Mouse (Mus musculus) liver, embryonic 11.5 days (tissue): ENCODE measurements around the gene Clip2. TPM values are rescaled to one million over a fixed set of nuclear protein-coding genes. Genes with fewer than 3 reads are reported as not detected.

Source experiments
- ATAC-seq: fragments of 200-750 bp; cut with Nextera tagmentation; replicated peaks from 2 replicates; pipeline ENCODE4 v1.8.0; 2017; ENCODE audit warnings: moderate number of reproducible peaks, mild to moderate bottlenecking, moderate TSS enrichment, moderate library complexity; ENCODE audit not compliant: low FRiP score
- DNase-seq: peaks from one replicate; pipeline ENCODE4 v3.0.0-alpha.2; 2017; ENCODE audit warnings: low spot score
- H3K27ac ChIP-seq: fragments of 300-500 bp; sonication (generic); 2 replicates; pipeline ENCODE4 v1.5.1; 2014; ENCODE audit warnings: mild to moderate bottlenecking, low read depth, low read length, control low read depth
- H3K27me3 ChIP-seq: fragments of 300-500 bp; sonication (generic); replicated peaks from 2 replicates; pipeline ENCODE4 v1.6.1; 2014; ENCODE audit warnings: low read length, mixed read lengths; ENCODE audit not compliant: control insufficient read depth, insufficient read depth
- H3K36me3 ChIP-seq: fragments of 300-500 bp; sonication (generic); 2 replicates; pipeline ENCODE4 v1.6.1; 2014; ENCODE audit warnings: mild to moderate bottlenecking, low read length, moderate library complexity, mixed read lengths; ENCODE audit not compliant: control insufficient read depth, insufficient read depth
- H3K4me1 ChIP-seq: fragments of 300-500 bp; sonication (generic); replicated peaks from 2 replicates; pipeline ENCODE4 v1.6.1; 2014; ENCODE audit warnings: low read length, mixed read lengths; ENCODE audit not compliant: control insufficient read depth, insufficient read depth
- H3K4me2 ChIP-seq: fragments of 300-500 bp; sonication (generic); 2 replicates; pipeline ENCODE4 v1.6.1; 2014; ENCODE audit warnings: mild to moderate bottlenecking, control low read depth, moderate library complexity
- H3K4me3 ChIP-seq: fragments of 300-500 bp; sonication (generic); 2 replicates; pipeline ENCODE4 v1.5.1; 2014; ENCODE audit warnings: low read depth, low read length, control low read depth
- H3K9ac ChIP-seq: fragments of 300-500 bp; sonication (generic); 2 replicates; pipeline ENCODE4 v1.6.1; 2014; ENCODE audit warnings: low read depth, low read length, control low read depth
- H3K9me3 ChIP-seq: fragments of 300-500 bp; sonication (generic); 2 replicates; pipeline ENCODE4 v1.6.1; 2016; ENCODE audit warnings: low read length, inconsistent platforms, mixed read lengths; ENCODE audit not compliant: control insufficient read depth
- WGBS: fragments of 180-500 bp; shearing (Covaris S2); extraction: QIAGEN DNeasy Blood & Tissue Kit; methylation state at CpG from one replicate; pipeline ENCODE4 v1.1.7; 2014; 5-methylcytosine and 5-hydroxymethylcytosine counted together
- polyA plus RNA-seq: library from polyadenylated mRNA; unstranded; fragments of >200 nt; fragmentation: Nextera tagmentation; extraction: Ambion mirVana; gene quantifications from 2 replicates; pipeline ENCODE4 v1.2.1, GENCODE M21; 2014

The Clip2 gene
- polyA plus RNA-seq, 1 experiment from 2014 or later, result 1.7 TPM

DNA sequence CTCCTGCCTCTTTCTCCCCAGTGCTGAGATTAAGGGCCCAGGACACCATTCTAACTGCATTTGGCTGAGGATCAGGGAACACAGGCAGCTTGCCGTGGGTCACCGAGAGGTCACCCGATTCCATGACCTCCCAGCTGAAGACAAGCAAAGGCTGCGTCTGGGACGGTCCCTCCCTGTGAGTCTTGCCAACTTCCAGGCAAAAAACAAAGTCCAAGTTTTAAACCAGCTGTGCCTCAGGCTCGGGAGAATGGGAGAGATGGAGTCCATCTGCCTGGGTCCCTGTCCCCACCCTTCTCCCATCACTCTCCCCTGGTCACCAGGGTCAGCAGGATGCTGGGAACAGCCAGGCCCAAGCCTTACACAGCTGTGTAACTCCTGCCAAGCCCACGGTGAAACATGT is 10.6 kb downstream of the Clip2 start:
- peaks cover 14% of the 10 kb centered on the region for H3K4me1 ChIP-seq
- no peak overlapping the region for H3K27ac ChIP-seq
- H3K4me3 ChIP-seq, result no peak overlapping the region
- DNase-seq, result no peak
- H3K27me3 ChIP-seq, result no peaks in the 10 kb centered on the region
- WGBS, result 57% methylated on average over 7 of the region's 7 CpGs
- no peaks in the 10 kb centered on the region for H3K9me3 ChIP-seq
- H3K4me2 ChIP-seq, result no peak overlapping the region
- no peaks in the 10 kb centered on the region; the same call in 1 of the 2 replicates for H3K36me3 ChIP-seq
- no peak for ATAC-seq
- no peak overlapping the region for H3K9ac ChIP-seq

DNA sequence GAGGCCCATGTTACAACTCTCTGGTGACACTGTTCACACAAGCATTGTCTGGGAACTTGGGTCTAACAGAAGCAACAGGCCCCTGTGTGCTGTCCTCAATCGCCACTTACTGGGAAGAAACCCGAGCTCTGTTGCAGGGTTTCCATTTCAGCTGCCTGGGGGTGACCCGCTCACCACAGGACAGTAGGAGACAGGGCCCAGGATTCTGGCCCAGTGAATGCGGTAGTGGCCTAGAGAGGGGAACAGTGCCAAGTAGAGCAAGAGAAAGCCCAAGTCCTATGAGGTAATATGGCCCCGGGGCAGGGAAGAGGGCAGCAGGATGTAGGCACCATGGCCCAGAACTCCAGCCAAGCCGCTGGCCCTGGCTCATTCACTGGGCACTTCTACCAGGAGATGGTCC is 11.4 kb downstream of the Clip2 start:
- Histone ChIP-seq H3K4me3 (no peak overlapping the region), H3K27ac (no peak overlapping the region), H3K9ac (no peak overlapping the region), H3K4me2 (no peak overlapping the region), H3K4me1 (peaks cover 14% of the 10 kb centered on the region), H3K36me3 (no peaks in the 10 kb centered on the region; the same call in 1 of the 2 replicates), H3K27me3 (no peaks in the 10 kb centered on the region), H3K9me3 (no peaks in the 10 kb centered on the region)
- ATAC-seq (no peak), DNase-seq (no peak)
- WGBS, result 84% methylated on average over 6 of the region's 6 CpGs

DNA sequence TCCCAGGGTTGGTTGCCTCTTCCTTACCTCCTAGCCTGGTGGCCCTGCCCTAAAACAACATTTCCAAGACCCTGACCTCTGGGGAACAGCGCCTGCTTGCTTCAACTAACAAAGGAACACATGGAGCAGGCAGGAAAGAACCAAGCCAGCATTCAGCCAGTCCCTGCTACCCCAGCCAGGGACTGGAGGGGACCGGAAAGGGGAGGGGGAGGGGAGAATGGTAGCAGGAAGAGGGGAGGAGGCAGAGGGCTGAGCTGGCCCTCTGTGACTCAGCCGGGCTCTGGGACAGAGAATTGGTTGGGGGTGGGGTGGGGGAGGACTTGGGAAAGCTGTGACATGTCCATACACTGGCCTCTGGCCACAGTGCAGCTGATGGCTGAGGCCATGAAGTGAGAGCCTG is 12.3 kb downstream of the Clip2 start:
- no peak overlapping the region for H3K4me2 ChIP-seq
- H3K4me3 ChIP-seq, result no peak overlapping the region
- WGBS, result 13% methylated on average over 3 of the region's 3 CpGs
- DNase-seq (peak; percentile 52), ATAC-seq (peak; percentile 79)
- peaks cover 14% of the 10 kb centered on the region for H3K4me1 ChIP-seq
- no peaks in the 10 kb centered on the region for H3K27me3 ChIP-seq
- peak overlapping the region; percentile 73 for H3K27ac ChIP-seq
- H3K36me3 ChIP-seq, result no peaks in the 10 kb centered on the region; the same call in 1 of the 2 replicates
- H3K9ac ChIP-seq, result peak overlapping the region; percentile 6; the same call in 1 of the 2 replicates
- no peaks in the 10 kb centered on the region for H3K9me3 ChIP-seq

DNA sequence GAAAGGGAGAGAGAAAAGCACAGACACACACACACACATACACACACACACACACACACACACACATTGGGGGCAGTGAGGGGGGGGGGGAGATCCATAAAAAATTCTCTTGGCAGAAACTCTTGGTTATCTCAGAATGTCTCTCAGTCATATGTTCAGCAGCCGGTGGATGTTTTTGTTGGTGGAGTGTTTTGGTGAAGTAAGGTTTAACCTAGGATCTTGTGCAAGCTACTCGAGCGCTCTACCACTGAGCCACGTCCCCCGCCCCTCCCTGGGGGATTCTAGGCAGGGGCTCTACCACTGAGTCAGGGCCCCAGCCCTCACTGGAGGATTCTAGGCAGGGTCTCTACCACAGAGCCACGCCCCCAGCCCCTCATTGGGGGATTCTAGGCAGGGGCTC is 16.2 kb downstream of the Clip2 start:
- WGBS, result 89% methylated on average over 6 of the region's 6 CpGs
- H3K4me3 ChIP-seq, result no peak overlapping the region
- no peak for ATAC-seq
- no peak overlapping the region for H3K27ac ChIP-seq
- no peak overlapping the region for H3K4me2 ChIP-seq
- no peaks in the 10 kb centered on the region; the same call in 1 of the 2 replicates for H3K36me3 ChIP-seq
- H3K4me1 ChIP-seq, result peaks cover 13% of the 10 kb centered on the region
- H3K9me3 ChIP-seq, result no peaks in the 10 kb centered on the region
- no peak overlapping the region for H3K9ac ChIP-seq
- no peaks in the 10 kb centered on the region for H3K27me3 ChIP-seq
- DNase-seq, result no peak

DNA sequence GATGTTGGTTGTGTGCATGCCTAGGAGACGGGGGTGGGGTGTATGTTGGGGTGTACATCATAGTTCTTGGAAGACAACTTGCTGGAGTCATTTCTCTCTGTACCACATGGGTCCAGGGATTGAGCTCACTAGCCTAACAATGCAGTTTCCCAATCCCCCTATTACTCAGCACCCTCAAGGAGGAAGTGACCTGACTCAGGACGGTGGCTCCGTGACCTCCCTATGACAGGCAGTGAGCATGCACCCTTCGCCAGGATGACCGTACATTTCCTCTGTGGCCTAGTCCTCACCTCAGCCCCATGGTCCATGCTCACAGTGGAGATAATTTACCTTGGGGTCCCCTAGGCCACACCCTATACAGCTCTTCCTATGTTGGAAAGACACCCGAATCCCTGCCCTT is 19.8 kb downstream of the Clip2 start:
- DNase-seq, result no peak
- no peaks in the 10 kb centered on the region; the same call in 1 of the 2 replicates for H3K36me3 ChIP-seq
- ATAC-seq, result no peak

DNA sequence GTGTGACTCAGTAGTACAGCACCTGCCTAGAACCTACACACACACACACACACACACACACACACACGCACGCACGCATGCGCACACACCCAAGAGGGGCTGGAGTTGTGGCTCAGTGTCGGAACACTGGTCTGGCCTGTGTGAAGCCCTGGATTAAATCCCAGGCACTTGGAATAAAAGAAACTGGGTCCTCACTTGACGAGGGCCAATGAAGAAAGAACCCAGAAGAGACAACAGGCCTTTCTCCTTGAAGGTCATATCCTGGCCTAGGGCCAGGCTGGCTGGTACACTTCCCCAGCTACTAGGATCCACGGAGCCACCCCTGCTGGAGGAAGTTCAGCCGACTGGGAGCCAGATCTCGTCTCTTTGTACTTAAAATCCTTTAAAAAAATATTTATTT is 20.6 kb downstream of the Clip2 start:
- no peak overlapping the region for H3K4me3 ChIP-seq
- 89% methylated on average over 9 of the region's 9 CpGs for whole genome bisulfite sequencing
- H3K27ac ChIP-seq, result no peak overlapping the region
- DNase-seq (no peak), ATAC-seq (no peak)
- peaks cover 7% of the 10 kb centered on the region; the same call in 1 of the 2 replicates for H3K4me1 ChIP-seq
- H3K36me3 ChIP-seq, result no peaks in the 10 kb centered on the region; the same call in 1 of the 2 replicates
- H3K9me3 ChIP-seq, result no peaks in the 10 kb centered on the region
- no peak overlapping the region for H3K4me2 ChIP-seq
- H3K9ac ChIP-seq, result no peak overlapping the region
- no peaks in the 10 kb centered on the region for H3K27me3 ChIP-seq

More for the DNA sequence above, 19.8 kb downstream of the Clip2 start:
- no peak overlapping the region for H3K4me3 ChIP-seq
- H3K9ac ChIP-seq, result no peak overlapping the region
- H3K4me1 ChIP-seq, result peaks cover 7% of the 10 kb centered on the region; the same call in 1 of the 2 replicates
- H3K27ac ChIP-seq, result no peak overlapping the region
- no peaks in the 10 kb centered on the region for H3K27me3 ChIP-seq
- WGBS, result 63% methylated on average over 6 of the region's 6 CpGs
- H3K4me2 ChIP-seq, result no peak overlapping the region
- H3K9me3 ChIP-seq, result no peaks in the 10 kb centered on the region

DNA sequence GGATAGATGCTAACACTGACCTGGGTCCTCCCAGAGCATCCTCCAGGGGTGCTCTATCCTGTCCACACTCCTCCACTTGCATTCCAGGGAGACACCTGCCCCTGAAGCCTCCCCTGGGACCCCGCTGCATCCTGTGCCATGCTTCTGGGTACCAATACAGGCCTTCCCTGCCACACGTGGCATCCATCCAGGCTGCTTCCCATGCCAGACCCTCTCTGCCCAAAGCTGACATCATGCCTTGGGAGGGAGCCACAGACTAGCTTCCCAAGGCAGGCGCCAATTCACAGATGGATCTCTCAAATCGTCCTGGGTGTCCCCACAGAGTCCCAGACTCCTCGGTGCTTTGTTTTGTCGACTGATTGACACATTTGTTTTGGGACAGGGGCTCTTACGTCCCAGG is 21.4 kb downstream of the Clip2 start:
- no peaks in the 10 kb centered on the region for H3K9me3 ChIP-seq
- no peaks in the 10 kb centered on the region; the same call in 1 of the 2 replicates for H3K36me3 ChIP-seq
- peaks cover 7% of the 10 kb centered on the region; the same call in 1 of the 2 replicates for H3K4me1 ChIP-seq
- no peak for ATAC-seq
- 78% methylated on average over 7 of the region's 7 CpGs for WGBS
- no peak overlapping the region for H3K4me2 ChIP-seq
- DNase-seq, result no peak
- no peaks in the 10 kb centered on the region for H3K27me3 ChIP-seq
- H3K9ac ChIP-seq, result no peak overlapping the region
- no peak overlapping the region for H3K27ac ChIP-seq
- H3K4me3 ChIP-seq, result no peak overlapping the region

DNA sequence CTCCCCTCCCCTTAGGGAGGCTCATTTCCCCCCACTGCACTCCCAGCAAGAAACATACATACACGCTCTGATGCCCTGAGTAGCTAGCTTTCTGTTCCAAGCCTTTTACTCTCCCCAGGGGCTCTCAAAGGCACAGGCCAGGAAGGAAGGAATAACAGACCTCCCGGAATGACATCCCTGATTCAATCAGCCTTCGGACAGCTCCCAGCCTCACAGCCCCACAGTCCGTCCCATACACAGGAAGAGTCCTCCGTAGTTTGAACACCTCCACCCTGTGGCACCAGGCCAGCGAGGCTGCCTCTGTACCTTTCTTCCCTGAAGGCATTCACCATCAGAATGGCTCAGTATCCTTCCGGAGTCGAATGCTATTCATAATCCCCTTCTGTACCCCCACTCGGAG is 23.7 kb downstream of the Clip2 start:
- no peak overlapping the region for H3K9ac ChIP-seq

DNA sequence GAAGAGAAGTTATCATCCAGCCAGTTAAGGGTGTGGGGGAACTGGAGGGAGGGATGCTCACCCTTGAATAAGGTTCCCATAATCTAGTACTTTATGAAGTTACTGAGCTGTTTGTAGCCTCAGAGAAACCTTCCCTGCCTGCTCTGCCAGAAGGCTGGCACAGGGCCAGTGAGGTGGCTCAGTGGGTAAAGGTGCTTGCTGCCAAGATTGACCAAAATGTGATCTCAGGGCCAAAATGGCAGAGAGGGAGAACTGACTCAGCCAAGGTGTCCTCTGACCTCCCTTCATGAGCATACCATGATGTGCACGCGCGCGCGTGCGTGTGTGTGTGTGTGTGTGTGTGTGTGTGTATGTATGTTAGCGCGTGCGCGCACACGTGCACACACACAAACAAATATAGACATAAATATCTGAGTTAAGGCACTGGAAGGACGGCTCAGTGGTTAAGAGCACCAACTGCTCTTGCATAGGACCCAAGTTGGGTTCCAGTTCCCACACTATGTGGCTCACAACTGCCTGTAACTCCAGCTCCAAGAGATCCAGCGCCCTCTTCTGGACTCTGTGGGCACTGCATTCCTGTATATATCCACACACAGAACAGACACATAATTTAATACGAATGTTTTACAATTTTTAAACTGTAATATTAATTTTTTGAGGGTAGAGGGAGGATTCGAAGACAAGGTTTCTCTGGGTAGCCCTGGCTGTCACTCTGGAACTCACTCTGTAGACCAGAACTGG is 26.1 kb downstream of the Clip2 start:
- no peak for DNase-seq
- WGBS, result 89% methylated on average over 15 of the region's 15 CpGs
- Histone ChIP-seq H3K27me3 (no peaks in the 10 kb centered on the region), H3K4me1 (peaks cover 7% of the 10 kb centered on the region; the same call in 1 of the 2 replicates), H3K9me3 (no peaks in the 10 kb centered on the region), H3K36me3 (peaks cover 3% of the 10 kb centered on the region; the same call in 1 of the 2 replicates), H3K4me3 (no peak overlapping the region), H3K27ac (no peak overlapping the region), H3K9ac (no peak overlapping the region), H3K4me2 (no peak overlapping the region)
- no peak for ATAC-seq

More for the DNA sequence above, 23.7 kb downstream of the Clip2 start:
- no peaks in the 10 kb centered on the region for H3K27me3 ChIP-seq
- ATAC-seq (no peak; the same call in 1 of the 2 replicates), DNase-seq (no peak)
- WGBS, result 54% methylated on average over 9 of the region's 9 CpGs
- H3K4me3 ChIP-seq, result no peak overlapping the region
- peaks cover 7% of the 10 kb centered on the region; the same call in 1 of the 2 replicates for H3K4me1 ChIP-seq
- no peak overlapping the region for H3K4me2 ChIP-seq
- H3K36me3 ChIP-seq, result no peaks in the 10 kb centered on the region; the same call in 1 of the 2 replicates
- no peaks in the 10 kb centered on the region for H3K9me3 ChIP-seq
- no peak overlapping the region for H3K27ac ChIP-seq
